Mouse (Mus musculus) leukemia stem cell, adult 10-12 weeks (primary cell): Measurements from ENCODE around the gene Nr5a2. TPM values are rescaled to one million over a fixed set of nuclear protein-coding genes. Genes with fewer than 3 reads are reported as not detected.

Experiments
- polyA plus RNA-seq: library from polyadenylated mRNA; stranded (reverse); fragments of >175 nt; gene quantifications from 2 replicates; pipeline ENCODE4 v1.2.3, GENCODE M21; 2012; ENCODE audit warnings: low replicate concordance

Gene Nr5a2
- polyA plus RNA-seq: not detected in 2 replicates

DNA sequence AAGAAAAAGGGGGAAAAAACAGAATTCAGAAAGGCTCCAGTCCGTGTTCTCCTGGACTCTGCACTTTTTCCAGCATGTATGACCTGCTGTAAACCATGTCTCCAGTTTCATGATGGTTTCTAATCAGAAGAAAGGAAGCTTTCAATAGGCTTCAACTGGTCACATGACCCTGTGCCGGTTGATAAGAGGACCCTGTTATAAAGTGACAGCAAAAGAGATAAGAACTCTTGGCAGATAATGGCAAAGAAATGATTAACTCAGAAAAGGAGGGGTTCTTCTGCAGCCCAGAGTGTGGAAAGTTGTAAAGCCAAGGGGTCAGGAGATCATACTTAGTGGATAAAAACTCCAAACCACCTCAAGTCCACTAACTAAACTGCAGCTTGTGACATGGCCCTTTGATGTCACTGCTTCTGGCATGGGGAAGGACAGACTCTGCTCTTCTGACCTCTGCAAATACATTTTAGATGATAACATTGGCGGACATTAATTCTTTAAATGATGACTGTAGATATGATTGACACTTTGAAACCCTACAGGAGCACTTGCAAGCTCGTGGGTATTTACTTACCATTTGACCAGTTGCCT is at the start of gene Nr5a2:
Nr5a2 (minus strand) TSS at position 21 of the 585 bp plus-strand sequence.

